Mouse (Mus musculus): ENCODE results near the gene Trmt10a. TPM values are rescaled to one million over a fixed set of nuclear protein-coding genes. Genes with fewer than 3 reads are reported as not detected.
"Not testable (repeated sequence)": the region's sequence is repeated elsewhere in the genome, so short reads cannot be mapped to it uniquely, and the experiment has no call there.

Trmt10a gene
- polyA plus RNA-seq, 1 experiment from 2014 or later: 11.9 TPM

DNA sequence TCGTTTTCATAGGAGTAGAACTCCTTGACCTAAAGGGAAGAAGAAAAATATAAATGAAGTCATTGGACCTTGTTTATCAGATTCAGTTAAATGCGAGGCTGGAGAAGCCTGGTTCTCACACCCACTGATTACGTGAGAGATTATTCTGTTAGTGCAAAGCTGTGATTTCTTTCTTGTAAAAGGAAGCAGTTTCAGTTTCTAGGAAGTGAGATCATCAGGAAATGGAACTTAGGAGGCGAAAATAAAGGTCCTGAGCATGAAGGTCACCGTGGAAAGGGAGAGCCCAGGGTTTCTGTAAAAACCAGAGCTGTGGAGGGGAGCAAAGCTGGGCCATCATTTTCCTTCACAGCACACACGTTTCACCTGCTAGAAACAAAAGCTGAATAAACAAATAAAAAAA is 24.9 kb upstream of the Trmt10a start:
- Histone ChIP-seq H3K36me3 (no peaks in the 10 kb centered on the region), H3K27me3 (replicated peaks) (no peaks in the 10 kb centered on the region), H3K9me3 (no peaks in the 10 kb centered on the region), H3K4me2 (replicated peaks) (no peak overlapping the region), H3K4me1 (no peaks in the 10 kb centered on the region), H3K27ac (no peak overlapping the region), H3K4me3 (no peak overlapping the region), H3K9ac (no peak overlapping the region)
- ATAC-seq (ENCODE audit: low FRiP score, low read depth): no peak
- WGBS: 78% methylated on average over 6 of the region's 6 CpGs

DNA sequence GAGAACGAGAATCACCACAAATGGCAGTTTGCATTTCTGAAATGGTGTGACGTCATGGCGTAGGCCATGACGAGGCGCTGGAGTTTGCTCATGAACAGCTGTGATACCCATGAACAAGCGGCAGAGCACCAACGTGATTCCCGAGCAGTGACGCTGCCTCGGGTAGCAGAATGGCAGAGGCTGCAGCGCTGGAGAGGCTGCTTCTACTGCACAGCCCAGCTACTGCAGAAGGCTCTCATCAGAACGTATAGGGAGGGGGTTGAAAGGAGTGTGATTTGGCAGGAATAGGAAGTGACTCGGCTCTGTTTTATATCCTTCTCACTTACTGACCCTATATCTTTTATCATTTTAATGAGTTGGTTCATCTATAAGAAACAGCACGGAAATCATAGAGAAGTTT is 24.4 kb upstream of the Trmt10a start:
- Histone ChIP-seq H3K9ac (no peak overlapping the region), H3K27ac (no peak overlapping the region), H3K27me3 (replicated peaks) (no peaks in the 10 kb centered on the region), H3K4me3 (no peak overlapping the region), H3K4me2 (replicated peaks) (no peak overlapping the region), H3K36me3 (no peaks in the 10 kb centered on the region), H3K4me1 (no peaks in the 10 kb centered on the region), H3K9me3 (no peaks in the 10 kb centered on the region)
- 81% methylated on average over 14 of the region's 14 CpGs for WGBS
- no peak for ATAC-seq (ENCODE audit: low FRiP score, low read depth)

DNA sequence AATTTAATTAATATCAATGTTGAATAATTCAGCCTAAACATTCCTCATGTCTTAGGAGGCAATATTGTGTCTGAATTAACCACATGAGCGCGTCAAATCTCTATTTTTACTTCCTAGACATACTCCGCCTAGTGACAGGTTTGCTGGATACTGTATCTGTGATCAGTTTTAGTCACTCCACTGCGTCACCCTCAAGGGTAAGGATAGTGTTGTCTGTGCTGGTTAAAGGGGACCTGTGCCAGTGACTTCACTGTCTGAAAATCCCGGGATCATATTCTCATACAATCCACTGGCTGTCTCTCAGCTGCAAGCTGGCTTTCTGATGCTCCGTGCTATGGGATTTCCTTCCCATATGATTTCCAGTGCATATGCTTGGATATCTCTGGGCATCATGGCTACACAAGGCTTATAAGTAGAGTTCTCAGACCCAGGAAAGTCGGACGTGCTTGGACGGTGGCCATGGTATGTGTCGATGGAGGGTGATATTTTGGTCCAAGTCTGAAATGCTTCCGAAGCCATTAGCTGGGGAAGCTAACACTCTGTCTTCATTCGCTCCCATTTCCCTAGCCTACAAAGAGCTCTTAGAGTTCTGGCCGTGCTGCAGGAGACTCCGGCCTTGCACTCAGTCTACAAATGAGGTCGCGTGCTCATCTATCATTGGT is 23.7 kb upstream of the Trmt10a start:
- no peaks in the 10 kb centered on the region for H3K27me3 ChIP-seq (replicated peaks)
- 92% methylated on average over 16 of the region's 16 CpGs for WGBS

DNA sequence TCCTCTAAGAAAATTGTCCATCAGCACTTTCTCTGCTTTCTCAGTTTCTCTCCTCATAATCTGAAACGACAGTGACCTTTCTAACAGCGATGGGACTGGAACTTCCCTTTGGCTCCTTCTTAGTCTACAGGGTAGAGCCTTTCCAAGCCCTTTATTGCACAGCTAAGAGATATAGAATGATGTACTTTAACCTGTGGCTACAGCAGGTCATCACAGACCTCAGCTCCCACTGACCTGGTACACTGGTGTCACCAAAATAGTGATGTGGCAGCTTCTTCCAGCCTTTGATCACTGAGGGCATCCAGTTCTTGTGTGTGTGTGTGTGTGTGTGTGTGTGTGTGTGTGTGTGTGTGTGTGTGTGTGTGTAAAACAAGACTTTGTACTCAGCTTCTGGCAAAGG is 21.8 kb upstream of the Trmt10a start:
- Histone ChIP-seq H3K9me3 (no peaks in the 10 kb centered on the region), H3K4me1 (no peaks in the 10 kb centered on the region), H3K27me3 (replicated peaks) (no peaks in the 10 kb centered on the region), H3K4me2 (replicated peaks) (no peak overlapping the region), H3K27ac (no peak overlapping the region), H3K36me3 (no peaks in the 10 kb centered on the region), H3K4me3 (no peak overlapping the region), H3K9ac (no peak overlapping the region)
- no peak for ATAC-seq (ENCODE audit: low FRiP score, low read depth)
- 98% methylated on average over 2 of the region's 2 CpGs for WGBS

More for the DNA sequence above, 23.7 kb upstream of the Trmt10a start:
- no peak overlapping the region for H3K9ac ChIP-seq
- no peak overlapping the region for H3K4me2 ChIP-seq (replicated peaks)
- no peak overlapping the region for H3K4me3 ChIP-seq
- no peaks in the 10 kb centered on the region for H3K9me3 ChIP-seq
- no peak for ATAC-seq (ENCODE audit: low FRiP score, low read depth)
- H3K27ac ChIP-seq: no peak overlapping the region
- H3K4me1 ChIP-seq: no peaks in the 10 kb centered on the region
- no peaks in the 10 kb centered on the region for H3K36me3 ChIP-seq

DNA sequence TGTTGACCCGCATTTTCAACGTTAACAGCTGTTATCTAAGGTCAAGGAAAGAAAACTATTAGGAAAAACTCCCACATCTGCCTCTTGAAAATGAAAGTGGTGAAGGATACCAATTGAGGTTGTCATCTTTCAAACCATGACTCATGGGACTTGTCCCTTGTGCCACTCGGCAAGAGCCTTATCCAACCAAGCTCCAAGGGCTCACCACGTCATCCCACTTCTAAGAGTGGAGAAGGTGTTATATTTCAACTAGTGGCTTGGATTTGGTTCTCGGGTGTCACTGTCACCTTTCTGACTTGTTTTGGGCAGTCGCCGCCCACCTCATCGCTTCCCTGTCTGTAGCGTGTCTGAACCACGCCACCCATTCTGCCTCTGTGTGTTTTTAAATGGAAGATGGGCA is 19.4 kb upstream of the Trmt10a start:
- Histone ChIP-seq H3K36me3 (no peaks in the 10 kb centered on the region), H3K4me2 (replicated peaks) (no peak overlapping the region), H3K9me3 (no peaks in the 10 kb centered on the region), H3K27ac (no peak overlapping the region), H3K27me3 (replicated peaks) (no peaks in the 10 kb centered on the region), H3K4me1 (no peaks in the 10 kb centered on the region), H3K9ac (no peak overlapping the region), H3K4me3 (no peak overlapping the region)
- WGBS: 90% methylated on average over 10 of the region's 10 CpGs
- no peak for ATAC-seq (ENCODE audit: low FRiP score, low read depth)

DNA sequence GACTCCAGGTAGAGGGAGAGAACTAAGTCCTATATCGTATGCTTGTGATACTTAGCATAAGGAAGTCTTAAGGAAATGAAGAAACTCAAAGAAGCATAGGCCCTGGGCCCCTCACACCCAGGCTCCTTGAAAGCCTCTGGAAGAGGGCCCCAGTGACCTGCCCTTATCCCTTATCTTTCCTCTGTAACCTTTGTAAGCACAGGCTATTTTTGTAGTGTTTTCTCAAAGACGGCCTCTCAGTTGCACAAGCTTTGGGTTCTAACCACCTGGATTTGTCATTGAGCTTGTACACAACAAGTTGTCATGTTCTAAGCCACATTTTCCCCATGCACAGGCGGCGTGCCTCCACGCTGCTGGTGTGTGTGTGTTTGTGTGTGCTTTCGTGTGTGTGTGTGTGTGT is 14.1 kb upstream of the Trmt10a start:
- no peak overlapping the region for H3K27ac ChIP-seq
- H3K4me3 ChIP-seq: no peak overlapping the region
- H3K4me1 ChIP-seq: 0 out of 2 replicates have a peak, but pooled peaks cover 3% of the 10 kb centered on the region
- no peaks in the 10 kb centered on the region for H3K9me3 ChIP-seq
- 95% methylated on average over 6 of the region's 6 CpGs for WGBS
- no peak overlapping the region for H3K4me2 ChIP-seq (replicated peaks)
- ATAC-seq (ENCODE audit: low FRiP score, low read depth): no peak
- H3K27me3 ChIP-seq (replicated peaks): no peaks in the 10 kb centered on the region
- H3K36me3 ChIP-seq: no peaks in the 10 kb centered on the region
- H3K9ac ChIP-seq: no peak overlapping the region

DNA sequence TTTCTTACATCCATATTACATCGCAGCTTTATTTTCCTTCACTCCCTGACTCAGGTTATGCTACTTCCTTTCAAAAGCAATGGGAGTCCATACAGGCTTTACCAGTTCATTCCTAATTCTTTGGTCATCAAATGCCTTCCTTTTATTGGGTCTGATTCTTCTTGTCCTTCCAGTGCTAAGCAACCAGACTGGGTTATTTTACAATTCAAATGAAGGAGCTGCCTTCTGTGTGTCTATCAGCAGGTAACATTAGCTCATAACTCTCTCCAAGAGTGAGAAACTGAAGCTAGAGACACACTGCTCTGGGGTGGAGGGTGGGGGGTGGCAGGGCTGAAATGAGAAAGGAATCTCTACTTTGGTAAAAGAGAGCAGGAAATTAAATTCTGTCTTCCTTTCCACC is 12.6 kb upstream of the Trmt10a start:
- 47% methylated on average over 1 of the region's 1 CpGs for WGBS
- Histone ChIP-seq H3K27ac (no peak overlapping the region), H3K36me3 (no peaks in the 10 kb centered on the region), H3K9ac (no peak overlapping the region), H3K27me3 (replicated peaks) (no peaks in the 10 kb centered on the region), H3K4me3 (no peak overlapping the region), H3K4me1 (0 out of 2 replicates have a peak, but pooled peaks cover 3% of the 10 kb centered on the region), H3K9me3 (no peaks in the 10 kb centered on the region), H3K4me2 (replicated peaks) (no peak overlapping the region)
- 0 out of 2 replicates have a peak, but pooled peaks have one; percentile 41 for ATAC-seq (ENCODE audit: low FRiP score, low read depth)

DNA sequence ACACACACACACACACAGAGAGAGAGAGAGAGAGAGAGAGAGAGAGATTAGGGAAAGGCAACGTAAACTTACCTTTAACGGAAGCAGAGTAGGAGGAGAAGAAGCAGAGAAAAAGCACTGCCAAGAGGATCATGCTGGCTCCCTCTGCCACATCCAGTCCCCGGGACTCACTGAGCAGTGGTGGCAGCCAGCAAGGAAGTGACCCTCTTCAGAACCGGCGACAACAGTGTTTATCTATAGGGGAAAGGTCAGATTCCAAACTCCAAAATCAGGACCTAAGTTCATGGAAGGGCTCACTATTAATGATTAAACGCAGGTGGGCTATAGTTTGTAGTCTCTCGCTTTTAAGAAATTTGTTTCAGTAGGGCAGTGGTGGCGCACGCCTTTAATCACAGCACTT is 12.1 kb upstream of the Trmt10a start:
- WGBS: 68% methylated on average over 9 of the region's 9 CpGs
- ATAC-seq (ENCODE audit: low FRiP score, low read depth): no peak
- no peak overlapping the region for H3K27ac ChIP-seq
- no peaks in the 10 kb centered on the region for H3K36me3 ChIP-seq
- 0 out of 2 replicates have a peak, but pooled peaks cover 3% of the 10 kb centered on the region for H3K4me1 ChIP-seq
- H3K4me3 ChIP-seq: no peak overlapping the region
- H3K9me3 ChIP-seq: no peaks in the 10 kb centered on the region
- no peaks in the 10 kb centered on the region for H3K27me3 ChIP-seq (replicated peaks)
- no peak overlapping the region for H3K4me2 ChIP-seq (replicated peaks)
- H3K9ac ChIP-seq: no peak overlapping the region

DNA sequence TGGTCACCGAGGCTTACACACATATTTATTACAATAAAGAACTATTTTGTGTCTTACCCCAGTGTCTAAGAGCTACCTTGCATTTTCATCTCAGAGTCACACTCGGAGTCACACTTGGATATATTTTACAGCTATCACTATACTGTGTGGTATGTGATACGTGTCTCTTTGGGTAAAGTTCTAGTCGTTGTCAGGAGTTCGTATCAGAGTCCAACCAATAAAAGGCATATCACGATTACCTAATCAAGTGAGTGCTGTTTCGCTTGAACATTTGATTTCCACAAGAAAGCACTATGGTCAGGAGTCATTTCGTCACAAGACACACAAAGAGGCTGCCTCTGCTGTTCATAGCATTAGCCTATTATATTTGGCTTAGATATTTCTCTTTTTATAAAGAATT is 9.8 kb upstream of the Trmt10a start:
- 86% methylated on average over 8 of the region's 8 CpGs for WGBS
- Histone ChIP-seq H3K4me3 (no peak overlapping the region), H3K4me2 (replicated peaks) (no peak overlapping the region), H3K36me3 (no peaks in the 10 kb centered on the region), H3K27me3 (replicated peaks) (no peaks in the 10 kb centered on the region), H3K27ac (no peak overlapping the region), H3K9me3 (no peaks in the 10 kb centered on the region), H3K4me1 (0 out of 2 replicates have a peak, but pooled peaks cover 3% of the 10 kb centered on the region), H3K9ac (no peak overlapping the region)
- ATAC-seq (ENCODE audit: low FRiP score, low read depth): no peak

DNA sequence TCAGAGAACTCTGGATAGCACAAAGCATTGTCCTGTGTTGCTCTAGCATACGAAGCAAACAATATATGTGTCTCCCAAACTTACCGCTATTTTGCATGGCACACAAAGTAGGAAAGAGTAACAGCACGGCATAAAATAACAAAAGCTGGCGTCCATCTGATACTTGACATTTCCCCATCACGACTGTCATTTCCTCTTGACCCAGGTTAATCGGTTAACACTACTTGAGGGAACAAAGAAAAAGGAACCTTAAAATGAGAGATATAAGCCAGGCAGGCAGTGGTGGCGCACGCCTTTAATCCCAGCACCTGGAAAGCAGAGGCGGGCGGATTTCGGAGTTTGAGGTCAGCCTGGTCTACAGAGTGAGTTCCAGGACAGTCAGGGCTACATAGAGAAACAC is 9.3 kb upstream of the Trmt10a start:
- Histone ChIP-seq H3K4me1 (0 out of 2 replicates have a peak, but pooled peaks cover 3% of the 10 kb centered on the region), H3K9ac (no peak overlapping the region), H3K27me3 (replicated peaks) (no peaks in the 10 kb centered on the region), H3K4me3 (no peak overlapping the region), H3K27ac (no peak overlapping the region), H3K9me3 (no peaks in the 10 kb centered on the region), H3K4me2 (replicated peaks) (no peak overlapping the region), H3K36me3 (no peaks in the 10 kb centered on the region)
- no peak for ATAC-seq (ENCODE audit: low FRiP score, low read depth)
- 87% methylated on average over 11 of the region's 11 CpGs for WGBS

DNA sequence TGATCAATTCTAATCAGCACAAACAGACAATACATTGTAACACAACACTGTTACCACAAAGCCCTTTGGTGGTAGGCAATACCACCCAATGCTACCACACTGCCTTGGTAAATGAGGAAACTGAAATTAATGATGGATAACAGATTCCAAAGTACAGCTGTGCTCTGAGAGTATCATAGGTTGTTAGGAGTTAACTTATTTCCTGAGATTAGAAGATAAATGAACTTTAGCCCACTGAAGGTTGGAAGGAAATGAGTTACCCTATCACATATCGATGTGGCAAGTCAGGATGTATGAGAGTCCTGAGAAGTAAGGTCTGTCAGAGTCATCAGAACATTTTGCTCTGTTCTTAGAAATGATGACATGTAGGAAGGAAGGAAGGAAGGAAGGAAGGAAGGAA is 8.7 kb upstream of the Trmt10a start:
- Histone ChIP-seq H3K27ac (no peak overlapping the region), H3K9me3 (no peaks in the 10 kb centered on the region), H3K4me3 (no peak overlapping the region), H3K27me3 (replicated peaks) (no peaks in the 10 kb centered on the region), H3K4me2 (replicated peaks) (no peak overlapping the region), H3K9ac (no peak overlapping the region), H3K36me3 (no peaks in the 10 kb centered on the region), H3K4me1 (0 out of 2 replicates have a peak, but pooled peaks cover 3% of the 10 kb centered on the region)
- no peak for ATAC-seq (ENCODE audit: low FRiP score, low read depth)
- 95% methylated on average over 1 of the region's 1 CpGs for WGBS

DNA sequence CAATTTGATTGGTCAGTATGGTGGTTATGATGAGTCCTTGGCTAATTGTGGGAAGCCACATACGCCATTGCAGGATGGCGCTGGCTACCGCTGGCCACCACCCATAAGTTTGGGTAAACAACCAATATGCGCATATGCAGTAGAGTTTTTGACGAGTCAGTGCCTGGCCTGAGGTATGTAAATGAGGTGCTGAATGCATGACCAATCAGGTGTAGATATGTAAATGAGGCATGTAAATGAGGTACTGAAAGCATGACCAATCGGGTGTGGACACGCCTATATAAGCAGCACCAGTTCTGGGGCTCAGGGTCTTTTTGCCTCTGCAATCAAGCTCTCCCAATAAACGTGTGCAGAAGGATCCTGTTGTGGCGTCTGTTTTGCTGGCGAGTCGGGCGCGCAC is 5.1 kb upstream of the Trmt10a start:
- not testable (repeated sequence) for H3K4me2 ChIP-seq (replicated peaks); H3K9ac ChIP-seq; H3K4me1 ChIP-seq; H3K4me3 ChIP-seq; H3K36me3 ChIP-seq; H3K27me3 ChIP-seq (replicated peaks); H3K9me3 ChIP-seq; H3K27ac ChIP-seq
- ATAC-seq (ENCODE audit: low FRiP score, low read depth): peak; percentile 44
- 81% methylated on average over 13 of the region's 13 CpGs for WGBS

DNA sequence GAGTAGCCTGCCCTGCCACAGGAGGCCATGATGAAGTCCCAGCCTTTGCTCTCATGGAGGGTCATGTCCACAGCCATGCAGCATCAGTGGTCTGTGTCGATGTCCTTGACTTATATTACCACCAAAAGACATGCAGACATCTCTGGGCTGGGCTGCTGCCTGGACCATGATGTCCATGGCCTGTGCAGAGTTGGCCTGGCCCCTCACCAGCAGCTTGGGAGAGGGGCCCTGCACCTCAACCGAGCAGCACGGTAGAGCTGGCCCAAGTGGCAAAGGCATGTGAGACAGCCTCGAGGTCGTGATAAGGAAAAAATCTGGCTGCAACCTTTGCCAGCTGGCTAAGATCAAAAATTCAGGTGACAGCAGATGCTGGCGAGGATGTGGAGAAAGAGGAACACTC is 3.6 kb upstream of the Trmt10a start:
- ATAC-seq (ENCODE audit: low FRiP score, low read depth): no peak
- no peak overlapping the region for H3K9ac ChIP-seq
- 89% methylated on average over 6 of the region's 6 CpGs for WGBS

More for the DNA sequence above, 3.6 kb upstream of the Trmt10a start:
- Histone ChIP-seq H3K27me3 (replicated peaks) (no peaks in the 10 kb centered on the region), H3K4me2 (replicated peaks) (no peak overlapping the region), H3K4me3 (no peak overlapping the region), H3K4me1 (peaks cover 3% of the 10 kb centered on the region; the same call in 1 of the 2 replicates), H3K36me3 (no peaks in the 10 kb centered on the region), H3K9me3 (no peaks in the 10 kb centered on the region), H3K27ac (no peak overlapping the region)
